Mouse (Mus musculus) thymus, postnatal 0 days (tissue): ENCODE data around the gene Sapcd1. TPM values are rescaled to one million over a fixed set of nuclear protein-coding genes. Genes with fewer than 3 reads are reported as not detected.

ENCODE experiments used
- DNase-seq: peaks from one replicate; pipeline ENCODE4 v3.0.0-alpha.2; 2015; ENCODE audit warnings: low spot score
- polyA plus RNA-seq: library from polyadenylated mRNA; unstranded; fragments of >200 nt; fragmentation: Nextera tagmentation; extraction: Ambion mirVana; gene quantifications from 2 replicates; pipeline ENCODE4 v1.2.1, GENCODE M21; 2015

The Sapcd1 gene
- polyA plus RNA-seq, 1 experiment from 2014 or later: 22.5 TPM

- DNase-seq: peak; percentile 57
Observed at GRCm38 (mm10) chr17:34984218-34984617, 43.6 kb downstream of the Sapcd1 start.

- DNase-seq: no peak
Observed at GRCm38 (mm10) chr17:34982328-34982727, 45.5 kb downstream of the Sapcd1 start.

GRCm38 (mm10) chr17:34981690-34982180 lies 46.1 kb downstream of the Sapcd1 start, which contains the start of gene Lsm2:
Gene Lsm2 (plus strand): TSS chr17:34981862.
- peak; percentile 94 for DNase-seq

- peak; percentile 73 for DNase-seq
Observed at GRCm38 (mm10) chr17:34980655-34981054, 47.2 kb downstream of the Sapcd1 start.

GRCm38 (mm10) chr17:34979631-34980030 lies 48.2 kb downstream of the Sapcd1 start:
- no peak for DNase-seq

- DNase-seq: no peak
Observed at GRCm38 (mm10) chr17:34978239-34978638, 49.6 kb downstream of the Sapcd1 start.

- no peak for DNase-seq
Observed at GRCm38 (mm10) chr17:34977000-34977399, 50.8 kb downstream of the Sapcd1 start.

Other genes starting within 250 kb of the Sapcd1 start
- not detected in 2 replicates for gene Cyp21a1, start 223.5 kb downstream of the Sapcd1 start, polyA plus RNA-seq
- gene Stk19, start 191.1 kb downstream of the Sapcd1 start, polyA plus RNA-seq: 39.3 and 48.6 TPM in 2 replicates
- 48.8 and 53.3 TPM in 2 replicates for gene Dxo, start 191.0 kb downstream of the Sapcd1 start, polyA plus RNA-seq
- 49.7 and 50.1 TPM in 2 replicates for gene Skiv2l, start 177.8 kb downstream of the Sapcd1 start, polyA plus RNA-seq
- 82.4 and 88.6 TPM in 2 replicates for gene Nelfe, start 177.6 kb downstream of the Sapcd1 start, polyA plus RNA-seq
- 5.2 and 6.2 TPM in 2 replicates for gene Cfb, start 165.5 kb downstream of the Sapcd1 start, polyA plus RNA-seq
- gene Zbtb12, start 148.5 kb downstream of the Sapcd1 start, polyA plus RNA-seq: 1.6 and 1.7 TPM in 2 replicates
- gene Gm20547, start 146.0 kb downstream of the Sapcd1 start, polyA plus RNA-seq: not detected in 2 replicates
- gene C2, start 129.8 kb downstream of the Sapcd1 start, polyA plus RNA-seq: 7.6 TPM in 2 replicates
- gene Ehmt2, start 129.5 kb downstream of the Sapcd1 start, polyA plus RNA-seq: 38.6 and 47.9 TPM in 2 replicates
- gene Slc44a4, start 113.5 kb downstream of the Sapcd1 start, polyA plus RNA-seq: 0.57 and 0.81 TPM in 2 replicates
- gene Neu1, start 96.8 kb downstream of the Sapcd1 start, polyA plus RNA-seq: 25.7 and 28.2 TPM in 2 replicates
- 0.72 and 0.83 TPM in 2 replicates for gene Hspa1b, start 68.8 kb downstream of the Sapcd1 start, polyA plus RNA-seq
- gene Gm20481, start 58.1 kb downstream of the Sapcd1 start, polyA plus RNA-seq: not detected in 2 replicates
- 6.8 and 7.6 TPM in 2 replicates for gene Hspa1a, start 55.9 kb downstream of the Sapcd1 start, polyA plus RNA-seq
- 0.09 and 0.27 TPM in 2 replicates for gene Hspa1l, start 55.3 kb downstream of the Sapcd1 start, polyA plus RNA-seq
- gene Lsm2, start 46.2 kb downstream of the Sapcd1 start, polyA plus RNA-seq: 179 and 197 TPM in 2 replicates
- 125 and 138 TPM in 2 replicates for gene Vars, start 27.0 kb downstream of the Sapcd1 start, polyA plus RNA-seq
- 0.26 and 0.36 TPM in 2 replicates for gene Vwa7, start 11.4 kb downstream of the Sapcd1 start, polyA plus RNA-seq
- gene Msh5, start 18.7 kb upstream of the Sapcd1 start, polyA plus RNA-seq: 8.9 and 13.5 TPM in 2 replicates
- 501 and 524 TPM in 2 replicates for gene Clic1, start 21.9 kb upstream of the Sapcd1 start, polyA plus RNA-seq
- gene Ddah2, start 31.0 kb upstream of the Sapcd1 start, polyA plus RNA-seq: 51.6 and 57.5 TPM in 2 replicates
- 0.27 and 0.57 TPM in 2 replicates for gene Ly6g6c, start 37.4 kb upstream of the Sapcd1 start, polyA plus RNA-seq
- gene Mpig6b, start 38.2 kb upstream of the Sapcd1 start, polyA plus RNA-seq: 0.06 and 0.08 TPM in 2 replicates
- gene Ly6g6e, start 48.9 kb upstream of the Sapcd1 start, polyA plus RNA-seq: 0.89 and 1.0 TPM in 2 replicates
- 0.55 and 0.60 TPM in 2 replicates for gene Ly6g6d, start 50.0 kb upstream of the Sapcd1 start, polyA plus RNA-seq
- 0.12 TPM in 1 of 2 replicates, not detected in the other for gene Ly6g6f, start 57.6 kb upstream of the Sapcd1 start, polyA plus RNA-seq
- 85.3 and 90.6 TPM in 2 replicates for gene Abhd16a, start 61.2 kb upstream of the Sapcd1 start, polyA plus RNA-seq
- gene Ly6g5c, start 80.3 kb upstream of the Sapcd1 start, polyA plus RNA-seq: 0.37 TPM in 1 of 2 replicates, not detected in the other
- gene Ly6g5b, start 87.4 kb upstream of the Sapcd1 start, polyA plus RNA-seq: 3.7 and 4.0 TPM in 2 replicates
- gene Gpank1, start 93.4 kb upstream of the Sapcd1 start, polyA plus RNA-seq: 26.9 and 31.2 TPM in 2 replicates
- gene Csnk2b, start 94.0 kb upstream of the Sapcd1 start, polyA plus RNA-seq: 348 and 353 TPM in 2 replicates
- 11.2 and 14.7 TPM in 2 replicates for gene D17H6S53E, start 98.4 kb upstream of the Sapcd1 start, polyA plus RNA-seq
- gene Apom, start 104.0 kb upstream of the Sapcd1 start, polyA plus RNA-seq: 0.18 and 0.21 TPM in 2 replicates
- 42.3 and 48.0 TPM in 2 replicates for gene Bag6, start 107.2 kb upstream of the Sapcd1 start, polyA plus RNA-seq
- gene Prrc2a, start 136.9 kb upstream of the Sapcd1 start, polyA plus RNA-seq: 81.3 and 113 TPM in 2 replicates
- 45.2 and 47.2 TPM in 2 replicates for gene Aif1, start 148.1 kb upstream of the Sapcd1 start, polyA plus RNA-seq
- 35.3 and 41.8 TPM in 2 replicates for gene Lst1, start 160.4 kb upstream of the Sapcd1 start, polyA plus RNA-seq
- 144 and 167 TPM in 2 replicates for gene Ltb, start 166.4 kb upstream of the Sapcd1 start, polyA plus RNA-seq
- 4.2 and 5.7 TPM in 2 replicates for gene Tnf, start 174.0 kb upstream of the Sapcd1 start, polyA plus RNA-seq
- 4.4 and 4.7 TPM in 2 replicates for gene Lta, start 177.3 kb upstream of the Sapcd1 start, polyA plus RNA-seq
- 0.26 and 0.69 TPM in 2 replicates for gene Gm16181, start 192.8 kb upstream of the Sapcd1 start, polyA plus RNA-seq
- 1.3 and 1.8 TPM in 2 replicates for gene Atp6v1g2, start 205.6 kb upstream of the Sapcd1 start, polyA plus RNA-seq
- 14.0 and 16.8 TPM in 2 replicates for gene Nfkbil1, start 207.8 kb upstream of the Sapcd1 start, polyA plus RNA-seq
- 423 and 446 TPM in 2 replicates for gene Ddx39b, start 213.7 kb upstream of the Sapcd1 start, polyA plus RNA-seq
- 441 and 555 TPM in 2 replicates for gene H2-D1, start 234.7 kb upstream of the Sapcd1 start, polyA plus RNA-seq